Mouse (Mus musculus): ENCODE results near the gene Gsta4.

- TF ChIP-seq CTCF (IDR thresholded peaks at IDR 0.05; ENCODE audit: extremely low read depth, insufficient read depth, low read length) = no peak
- no peak for TF ChIP-seq POLR2A (IDR thresholded peaks at IDR 0.05; ENCODE audit: extremely low read depth, insufficient read depth, low read length)
Measured at GRCm38 (mm10) chr9:78163291-78163690, 19.3 kb upstream of the Gsta4 start.

All from cortical plate, adult 2 months (tissue).